Mouse (Mus musculus): ENCODE measurements around the gene Gm128.

- TF ChIP-seq CTCF (IDR thresholded peaks at IDR 0.05; ENCODE audit: low read depth) (no peak), EP300 (IDR thresholded peaks at IDR 0.05; ENCODE audit: low read depth) (no peak)
Measured at GRCm38 (mm10) chr3:95275161-95275560, 33.8 kb upstream of the Gm128 start.

All from liver, embryonic 14.5 days (tissue).